Mouse (Mus musculus) CH12.LX (cell line): ENCODE measurements at regions not wholly inside any gene's neighbourhood (a gene's known extent, or its start where the extent isn't known, plus 50 kb on each side); places are given as distances from the start of the nearest gene placed in this dataset.

Source experiments
- CTCF ChIP-seq, 2 experiments: IDR thresholded peaks in 1 of 2; conservative IDR thresholded peaks in 1 of 2; 2 replicates each; pipeline ENCODE4 v1.5.1; 2011 to 2012; ENCODE audit warnings: low read depth in 2 of 2, low read length in 2 of 2, improper control_type of control experiment in 1 of 2, inconsistent platforms in 1 of 2, mild to moderate bottlenecking in 1 of 2, moderate library complexity in 1 of 2
- E2F4 ChIP-seq: IDR thresholded peaks from 2 replicates; pipeline ENCODE4 v1.6.1; 2011; ENCODE audit warnings: low read depth, low read length, improper control_type of control experiment; ENCODE audit not compliant: insufficient replicate concordance
- EP300 ChIP-seq: IDR thresholded peaks from 2 replicates; pipeline ENCODE4 v1.6.1; 2011; ENCODE audit warnings: low read length, improper control_type of control experiment
- JUN ChIP-seq: IDR thresholded peaks from 2 replicates; pipeline ENCODE4 v1.6.1; 2011; ENCODE audit warnings: low read depth, mild to moderate bottlenecking, low read length, improper control_type of control experiment, moderate library complexity; ENCODE audit not compliant: insufficient read depth
- MAFK ChIP-seq: IDR thresholded peaks from 2 replicates; pipeline ENCODE4 v1.6.1; 2011; ENCODE audit warnings: low read length, improper control_type of control experiment; ENCODE audit not compliant: insufficient replicate concordance
- MAX ChIP-seq: IDR thresholded peaks from 2 replicates; pipeline ENCODE4 v1.6.1; 2011; ENCODE audit warnings: low read length, improper control_type of control experiment
- MYC ChIP-seq: IDR thresholded peaks from 2 replicates; pipeline ENCODE4 v1.6.1; 2011; ENCODE audit warnings: low read depth, mild to moderate bottlenecking, improper control_type of control experiment, low read length
- POLR2A ChIP-seq: IDR thresholded peaks from 2 replicates; pipeline ENCODE4 v1.6.1; 2011; ENCODE audit warnings: low read depth, mild to moderate bottlenecking, improper control_type of control experiment, low read length
- POLR2AphosphoS2 ChIP-seq: IDR thresholded peaks from 2 replicates; pipeline ENCODE4 v1.6.1; 2011; ENCODE audit warnings: low read depth, low read length, improper control_type of control experiment
- RCOR1 ChIP-seq: conservative IDR thresholded peaks from 2 replicates; pipeline ENCODE4 v1.6.1; 2012; ENCODE audit warnings: low read depth, mild to moderate bottlenecking, inconsistent platforms, low read length, improper control_type of control experiment
- TBP ChIP-seq: conservative IDR thresholded peaks from 2 replicates; pipeline ENCODE4 v1.6.1; 2011; ENCODE audit warnings: low read depth, low read length, improper control_type of control experiment
- USF1 ChIP-seq: IDR thresholded peaks from 2 replicates; pipeline ENCODE4 v1.6.1; 2014; ENCODE audit warnings: low read depth, mild to moderate bottlenecking, inconsistent platforms, low read length, improper control_type of control experiment
- ZMIZ1 ChIP-seq: IDR thresholded peaks from 2 replicates; pipeline ENCODE4 v1.6.1; 2012; ENCODE audit warnings: low read depth, mild to moderate bottlenecking, inconsistent platforms, low read length, improper control_type of control experiment

DNA sequence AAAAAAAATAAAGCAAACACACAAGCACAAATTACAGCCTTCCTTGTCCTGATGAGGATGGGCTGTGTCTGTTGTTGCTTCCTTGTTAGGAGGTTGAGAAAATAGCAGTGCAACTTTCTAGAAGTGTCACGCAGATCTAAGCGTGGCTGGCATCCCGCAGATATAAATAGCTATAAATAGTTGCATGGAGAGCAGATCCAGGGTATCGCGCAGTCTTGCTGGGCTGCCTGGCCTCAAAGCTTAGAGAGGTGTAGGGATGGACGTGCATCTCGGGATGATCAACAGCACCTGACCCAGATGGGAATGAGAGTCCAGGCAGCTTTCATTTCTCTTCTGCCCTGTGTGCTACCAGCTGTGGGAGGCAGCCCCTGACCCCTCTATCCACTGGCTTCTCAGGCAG is 313.5 kb upstream of the Arrdc4 start:
- TF ChIP-seq CTCF (conservative IDR thresholded peaks at IDR 0.05 in 1 of 2, IDR thresholded peaks at IDR 0.05 in 1 of 2; ENCODE audit: low read depth in 2 of 2, low read length in 2 of 2) (no peak), MYC (no peak), MAX (no peak), ZMIZ1 (no peak), USF1 (no peak), EP300 (no peak), TBP (no peak), POLR2A (no peak), JUN (no peak), POLR2AphosphoS2 (no peak), RCOR1 (no peak), E2F4 (no peak), MAFK (no peak)
